Mouse (Mus musculus): ENCODE results near the gene Naa20. TPM values are rescaled to one million over a fixed set of nuclear protein-coding genes. Genes with fewer than 3 reads are reported as not detected.
"Not testable (repeated sequence)": the region's sequence is repeated elsewhere in the genome, so short reads cannot be mapped to it uniquely, and the experiment has no call there.

Naa20 gene
- polyA plus RNA-seq, 1 experiment: 122 TPM

DNA sequence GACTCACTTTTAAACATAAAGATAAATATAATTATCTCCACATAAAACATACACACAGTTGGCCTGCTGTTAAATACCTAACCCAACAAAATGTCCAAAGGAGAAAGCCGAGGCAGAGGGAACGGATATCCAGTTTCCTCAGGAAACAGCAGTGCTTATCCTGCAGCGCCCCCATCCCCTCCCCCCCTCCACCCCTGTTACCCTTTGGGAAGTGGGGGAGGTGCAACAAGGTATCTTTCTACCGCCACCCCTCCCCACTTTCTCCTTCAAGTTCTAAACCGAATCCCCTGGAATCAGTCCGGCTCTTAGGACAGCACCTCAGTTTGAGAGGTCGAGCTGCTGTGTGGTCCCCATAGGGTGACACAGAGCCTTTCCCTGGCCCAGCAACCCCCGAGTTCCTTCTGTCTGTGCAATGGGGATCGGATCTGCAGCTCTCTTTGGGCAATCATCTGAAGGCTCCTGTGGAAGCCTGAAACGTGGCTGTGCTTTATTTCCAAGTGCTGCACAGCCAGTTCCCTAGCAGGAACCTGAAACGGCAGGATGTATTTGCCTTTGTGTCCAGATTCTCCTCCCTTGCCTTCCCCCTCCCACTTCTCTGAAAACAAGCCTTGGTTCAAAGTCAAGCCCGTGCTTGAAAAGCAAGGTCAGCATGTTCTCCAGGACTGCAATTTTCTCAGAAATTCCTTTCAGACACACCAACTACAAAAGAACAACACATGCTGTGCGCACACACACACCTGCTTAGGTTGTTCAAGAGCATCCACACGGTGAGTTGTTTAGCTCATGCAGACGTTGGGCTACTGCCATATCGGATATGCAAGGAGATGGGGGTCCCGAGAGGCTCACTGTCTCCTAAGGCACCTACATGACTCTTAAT lies 17.6 kb upstream of the Naa20 start:
- no peak for TF ChIP-seq POLR2A (IDR thresholded peaks at IDR 0.05; ENCODE audit: low read depth, low read length)
- TF ChIP-seq CTCF (IDR thresholded peaks at IDR 0.05; ENCODE audit: borderline replicate concordance, insufficient read depth, low read length): no peak
- H3K27ac ChIP-seq (ENCODE audit: insufficient read depth, low read length): peak overlapping the region; percentile 85
- peaks cover 31% of the 10 kb centered on the region for H3K4me1 ChIP-seq (ENCODE audit: control insufficient read depth, insufficient read depth, low read length)
- H3K4me3 ChIP-seq (ENCODE audit: insufficient read depth, low read length): no peak overlapping the region

DNA sequence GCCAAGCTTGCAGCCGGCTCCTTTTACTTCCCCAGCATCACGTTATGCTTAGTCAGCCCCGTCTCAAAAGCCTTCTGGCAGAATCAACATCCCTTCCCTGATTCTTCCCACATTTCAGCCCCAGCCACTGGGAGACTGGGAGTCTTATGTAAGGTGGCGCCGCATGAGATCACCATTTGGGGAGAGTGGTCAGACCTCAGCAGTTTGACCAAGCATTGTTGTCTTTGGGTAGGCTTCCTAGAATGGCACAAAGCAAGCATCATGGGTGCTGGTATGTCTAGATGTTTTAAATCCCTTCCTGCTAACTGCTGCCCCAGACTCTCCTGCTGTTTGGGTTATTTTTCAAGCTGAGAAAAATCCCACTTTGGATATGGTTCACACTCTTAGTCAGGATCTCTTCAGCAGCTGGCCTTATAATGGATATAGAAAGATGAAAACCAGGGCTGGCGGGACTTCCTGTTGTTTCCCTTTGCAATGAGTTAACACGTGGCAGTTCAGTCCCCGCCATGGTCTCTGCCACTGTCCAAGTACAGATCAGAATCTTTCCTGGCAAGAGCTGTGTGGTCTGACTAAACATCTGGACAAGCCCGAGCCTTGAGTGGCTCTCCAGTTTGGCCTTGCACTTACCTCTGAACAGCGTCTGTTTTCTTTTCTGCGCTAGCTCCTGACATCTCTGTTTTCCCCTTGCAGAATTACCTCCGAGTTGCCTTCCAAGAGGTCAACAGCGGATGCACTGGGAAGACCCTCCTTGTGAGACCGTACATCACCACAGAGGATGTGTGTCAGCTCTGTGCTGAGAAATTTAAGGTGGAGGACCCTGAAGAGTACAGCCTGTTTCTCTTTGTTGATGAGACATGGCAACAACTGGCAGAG lies 16.8 kb upstream of the Naa20 start:
- Histone ChIP-seq H3K27ac (ENCODE audit: insufficient read depth, low read length) (peak overlapping the region; percentile 85), H3K4me3 (ENCODE audit: insufficient read depth, low read length) (no peak overlapping the region), H3K4me1 (ENCODE audit: control insufficient read depth, insufficient read depth, low read length) (peaks cover 31% of the 10 kb centered on the region)
- TF ChIP-seq CTCF (IDR thresholded peaks at IDR 0.05; ENCODE audit: borderline replicate concordance, insufficient read depth, low read length): no peak
- no peak for TF ChIP-seq POLR2A (IDR thresholded peaks at IDR 0.05; ENCODE audit: low read depth, low read length)

DNA sequence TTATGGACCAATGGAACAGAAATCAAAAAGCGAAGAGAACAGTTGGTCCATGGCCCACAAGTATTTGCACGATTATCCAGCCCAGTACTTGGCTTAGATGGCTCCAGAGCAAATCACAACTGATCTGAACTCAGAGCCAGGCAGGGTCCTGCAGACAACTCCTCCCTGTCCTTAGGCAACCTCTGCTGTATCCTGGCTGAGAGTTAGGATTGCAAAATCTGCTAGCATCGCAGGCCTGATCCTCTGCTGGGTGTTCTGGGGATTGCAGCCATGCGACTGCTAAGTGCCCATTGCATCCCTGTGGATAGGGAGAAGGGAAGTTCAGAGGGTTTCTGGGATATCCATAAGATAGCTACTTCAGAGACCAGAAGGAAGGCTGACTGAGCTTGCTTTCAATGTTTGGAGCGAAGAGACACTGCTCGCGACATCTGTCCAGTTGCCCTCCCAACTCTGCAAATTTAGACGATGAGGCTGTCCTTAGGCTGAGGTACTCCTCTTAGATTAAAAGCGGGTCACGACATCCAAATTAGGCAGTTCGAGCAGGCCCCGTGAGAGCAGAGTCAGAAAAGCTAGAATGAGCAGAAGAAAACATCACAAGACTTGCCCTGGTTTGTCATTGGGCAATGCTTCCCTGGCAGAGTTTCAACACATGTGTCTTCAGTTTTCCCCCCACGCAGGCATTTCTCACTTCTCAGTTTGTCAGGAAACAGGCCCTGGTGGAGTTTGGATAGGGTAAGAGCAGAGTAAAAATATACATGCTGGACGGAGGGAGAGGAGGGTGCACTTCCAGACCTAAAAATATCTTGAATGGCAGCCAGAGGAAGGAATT lies 13.7 kb upstream of the Naa20 start:
- peak overlapping the region; percentile 96 for H3K27ac ChIP-seq (ENCODE audit: insufficient read depth, low read length)

DNA sequence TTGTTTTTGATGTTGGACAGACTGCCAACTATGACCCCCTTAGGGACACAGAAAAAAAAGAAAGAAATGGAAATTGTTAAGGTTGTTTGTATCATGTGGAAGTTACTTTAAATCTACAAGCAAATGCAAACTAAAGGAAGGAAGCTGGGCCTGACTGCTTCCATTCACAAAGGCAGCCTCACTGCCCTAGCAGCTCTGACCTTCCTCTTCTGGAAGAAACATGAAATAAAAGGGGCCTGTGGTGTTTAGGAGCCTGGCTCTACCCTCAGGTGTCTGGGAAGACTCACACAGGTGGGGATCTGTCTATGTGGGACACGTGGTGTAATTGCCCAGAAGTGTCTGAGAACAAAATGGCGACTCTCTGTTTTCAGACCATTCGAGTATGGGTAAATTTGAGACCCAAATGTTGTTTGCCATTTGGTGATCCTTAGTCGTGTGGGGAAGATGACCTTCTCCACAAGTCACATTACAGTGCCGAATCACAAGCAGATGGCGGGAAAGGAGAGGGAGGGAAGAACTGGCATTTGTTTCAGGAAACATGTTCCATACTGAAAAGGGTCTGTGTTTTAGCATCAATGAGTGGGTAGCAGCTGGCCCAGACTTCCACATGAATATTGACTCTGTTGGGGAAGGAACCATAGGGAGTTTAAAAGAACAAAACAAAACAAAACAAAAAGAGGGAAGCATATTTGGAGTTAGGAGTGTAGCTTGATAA lies 13.0 kb upstream of the Naa20 start:
- Histone ChIP-seq H3K27ac (ENCODE audit: insufficient read depth, low read length) (peak overlapping the region; percentile 96), H3K4me3 (ENCODE audit: insufficient read depth, low read length) (no peak overlapping the region), H3K4me1 (ENCODE audit: control insufficient read depth, insufficient read depth, low read length) (peaks cover 24% of the 10 kb centered on the region)
- TF ChIP-seq POLR2A (IDR thresholded peaks at IDR 0.05; ENCODE audit: low read depth, low read length): no peak
- no peak for TF ChIP-seq CTCF (IDR thresholded peaks at IDR 0.05; ENCODE audit: borderline replicate concordance, insufficient read depth, low read length)

More for the DNA sequence above, 13.7 kb upstream of the Naa20 start:
- H3K4me1 ChIP-seq (ENCODE audit: control insufficient read depth, insufficient read depth, low read length): peaks cover 28% of the 10 kb centered on the region
- TF ChIP-seq CTCF (IDR thresholded peaks at IDR 0.05; ENCODE audit: borderline replicate concordance, insufficient read depth, low read length) (peak; percentile 16; the same call in 1 of the 2 replicates), POLR2A (IDR thresholded peaks at IDR 0.05; ENCODE audit: low read depth, low read length) (no peak)
- no peak overlapping the region for H3K4me3 ChIP-seq (ENCODE audit: insufficient read depth, low read length)

DNA sequence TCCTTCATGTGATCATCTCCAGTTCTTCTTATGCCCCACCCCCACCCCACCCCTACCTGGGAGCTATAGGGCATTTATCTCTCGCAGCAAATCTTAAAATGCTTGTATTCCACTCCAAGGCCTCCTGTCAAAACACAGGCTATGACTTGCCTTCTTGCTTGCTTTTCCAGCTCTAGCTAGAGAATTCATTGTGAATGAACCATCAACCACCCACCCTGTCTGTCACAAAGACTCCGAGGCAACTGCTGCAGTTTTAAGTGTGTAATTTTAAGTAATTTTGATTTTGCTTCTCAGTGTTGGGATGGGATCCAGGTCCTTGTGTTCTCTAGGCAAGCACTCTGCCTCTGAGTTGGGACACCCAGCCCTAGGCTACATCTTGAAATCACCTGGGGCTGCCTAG lies 11.3 kb upstream of the Naa20 start:
- no peak overlapping the region for H3K27ac ChIP-seq (ENCODE audit: insufficient read depth, low read length)
- TF ChIP-seq POLR2A (IDR thresholded peaks at IDR 0.05; ENCODE audit: low read depth, low read length): no peak
- TF ChIP-seq CTCF (IDR thresholded peaks at IDR 0.05; ENCODE audit: borderline replicate concordance, insufficient read depth, low read length): no peak
- H3K4me3 ChIP-seq (ENCODE audit: insufficient read depth, low read length): no peak overlapping the region
- H3K4me1 ChIP-seq (ENCODE audit: control insufficient read depth, insufficient read depth, low read length): peaks cover 14% of the 10 kb centered on the region

DNA sequence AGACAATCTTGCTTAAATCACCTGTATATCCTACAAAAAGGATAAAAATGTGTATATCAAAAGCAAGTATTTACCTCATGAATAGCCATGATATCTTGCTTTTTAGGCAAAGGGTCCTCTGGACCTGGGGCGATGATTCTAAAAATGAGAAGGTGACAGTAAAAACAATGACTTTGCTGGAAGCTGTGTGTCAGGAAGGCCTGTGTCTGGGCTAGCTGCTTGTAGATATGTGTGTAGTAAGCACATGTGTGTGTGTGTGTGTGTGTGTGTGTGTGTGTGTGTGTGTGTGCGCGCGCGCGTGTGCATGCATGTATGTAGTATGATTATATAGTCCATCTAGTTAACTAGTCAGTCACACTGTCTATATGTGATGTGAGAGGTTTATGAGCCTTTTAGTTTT lies 8.1 kb upstream of the Naa20 start:
- Histone ChIP-seq H3K4me1 (ENCODE audit: control insufficient read depth, insufficient read depth, low read length) (peaks cover 5% of the 10 kb centered on the region), H3K4me3 (ENCODE audit: insufficient read depth, low read length) (no peak overlapping the region), H3K27ac (ENCODE audit: insufficient read depth, low read length) (no peak overlapping the region)
- no peak for TF ChIP-seq POLR2A (IDR thresholded peaks at IDR 0.05; ENCODE audit: low read depth, low read length)

DNA sequence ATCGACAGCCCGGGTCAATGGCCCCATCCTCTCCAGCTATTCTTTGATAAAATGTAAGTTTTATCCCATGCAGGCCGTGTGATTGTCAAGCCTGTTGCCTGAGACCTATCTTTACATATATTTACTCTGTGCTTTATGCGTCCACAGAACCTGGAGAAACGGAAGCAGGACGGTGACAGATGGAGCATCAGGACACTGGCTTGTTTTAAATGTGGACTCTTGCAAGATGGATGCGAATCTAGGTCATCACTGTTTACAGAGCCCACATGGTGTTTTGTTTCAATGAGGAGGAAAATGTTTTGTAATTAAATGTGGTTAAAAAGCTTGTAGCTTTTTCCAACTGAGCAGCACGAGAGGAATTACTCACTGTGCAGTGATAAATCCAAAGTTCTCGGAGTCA lies 3.8 kb upstream of the Naa20 start:
- no peak overlapping the region for H3K27ac ChIP-seq (ENCODE audit: insufficient read depth, low read length)
- no peak for TF ChIP-seq POLR2A (IDR thresholded peaks at IDR 0.05; ENCODE audit: low read depth, low read length)
- no peak for TF ChIP-seq CTCF (IDR thresholded peaks at IDR 0.05; ENCODE audit: borderline replicate concordance, insufficient read depth, low read length)
- no peak overlapping the region for H3K4me3 ChIP-seq (ENCODE audit: insufficient read depth, low read length)
- H3K4me1 ChIP-seq (ENCODE audit: control insufficient read depth, insufficient read depth, low read length): no peaks in the 10 kb centered on the region

DNA sequence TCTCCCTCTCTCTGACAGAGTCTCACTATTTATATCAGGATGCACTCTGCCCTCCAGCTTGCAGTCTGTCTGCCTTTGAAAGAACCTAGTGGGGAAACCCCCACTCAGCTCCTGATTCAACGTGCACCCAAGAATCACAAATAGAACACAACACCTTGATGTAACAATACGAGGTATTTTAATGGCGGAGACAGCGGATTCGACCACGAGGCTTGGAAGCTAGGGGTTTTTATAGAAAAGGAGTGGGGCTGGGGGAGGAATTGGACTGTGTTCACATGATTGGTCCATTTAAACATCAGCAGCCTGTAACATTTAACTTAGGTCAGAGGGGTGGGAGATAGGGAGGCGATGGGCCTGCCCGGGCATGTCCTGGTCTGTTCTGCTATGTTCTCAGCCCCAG lies 1.6 kb upstream of the Naa20 start:
- not testable (repeated sequence) for H3K4me3 ChIP-seq (ENCODE audit: insufficient read depth, low read length); H3K27ac ChIP-seq (ENCODE audit: insufficient read depth, low read length); H3K4me1 ChIP-seq (ENCODE audit: control insufficient read depth, insufficient read depth, low read length)

Measured in embryonic fibroblast, embryonic 13.5 days (primary cell).